Mouse (Mus musculus) forebrain, postnatal 0 days (tissue): ENCODE results near the gene Wtap. TPM values are rescaled to one million over a fixed set of nuclear protein-coding genes. Genes with fewer than 3 reads are reported as not detected.
"Not testable (repeated sequence)": the region's sequence is repeated elsewhere in the genome, so short reads cannot be mapped to it uniquely, and the experiment has no call there.

Experiments
- ATAC-seq: fragments of 200-750 bp; cut with Nextera tagmentation; 2 replicates; pipeline ENCODE4 v1.8.0; 2017; ENCODE audit warnings: mild to moderate bottlenecking, moderate library complexity
- DNase-seq: peaks from one replicate; pipeline ENCODE4 v3.0.0-alpha.2; 2015
- H3K27ac ChIP-seq: fragments of 300-500 bp; sonication (generic); 2 replicates; pipeline ENCODE4 v1.5.1; 2014; ENCODE audit warnings: low read depth, mild to moderate bottlenecking, antibody characterized with exemption, low read length, moderate library complexity, mixed read lengths
- H3K27me3 ChIP-seq: fragments of 300-500 bp; sonication (generic); 2 replicates; pipeline ENCODE4 v1.6.1; 2014; ENCODE audit warnings: mild to moderate bottlenecking, low read length, mixed read lengths; ENCODE audit not compliant: insufficient read depth
- H3K36me3 ChIP-seq: fragments of 300-500 bp; sonication (generic); 2 replicates; pipeline ENCODE4 v1.6.1; 2014; ENCODE audit warnings: mild to moderate bottlenecking, moderate library complexity; ENCODE audit not compliant: insufficient read depth
- H3K4me1 ChIP-seq: fragments of 300-500 bp; sonication (generic); 2 replicates; pipeline ENCODE4 v1.6.1; 2014; ENCODE audit warnings: antibody characterized with exemption; ENCODE audit not compliant: insufficient read depth
- H3K4me2 ChIP-seq: fragments of 300-500 bp; sonication (generic); 2 replicates; pipeline ENCODE4 v1.6.1; 2014; ENCODE audit warnings: low read depth, mild to moderate bottlenecking, moderate library complexity
- H3K4me3 ChIP-seq: fragments of 300-500 bp; sonication (generic); 2 replicates; pipeline ENCODE4 v1.5.1; 2014; ENCODE audit warnings: low read depth, low read length, mixed read lengths
- H3K9ac ChIP-seq: fragments of 300-500 bp; sonication (generic); 2 replicates; pipeline ENCODE4 v1.6.1; 2014; ENCODE audit warnings: mild to moderate bottlenecking
- H3K9me3 ChIP-seq: fragments of 300-500 bp; sonication (generic); 2 replicates; pipeline ENCODE4 v1.6.1; 2016; ENCODE audit warnings: low read length
- CTCF ChIP-seq: sonication (generic); IDR thresholded peaks from 2 replicates; pipeline ENCODE4 v1.5.1; 2016; ENCODE audit warnings: antibody characterized with exemption, control low read depth, low read depth
- WGBS: fragments of 180-500 bp; shearing (Covaris S2); extraction: QIAGEN DNeasy Blood & Tissue Kit; methylation state at CpG from one replicate; pipeline ENCODE4 v1.1.7; 2014; 5-methylcytosine and 5-hydroxymethylcytosine counted together
- polyA plus RNA-seq: library from polyadenylated mRNA; unstranded; fragments of >200 nt; fragmentation: Nextera tagmentation; extraction: Ambion mirVana; gene quantifications from 2 replicates; pipeline ENCODE4 v1.2.1, GENCODE M21; 2015
- total RNA-seq: library from RNA; depleted of rRNA; stranded (reverse); fragments of >200 nt; gene quantifications from 2 replicates; pipeline ENCODE4 v1.2.3, GENCODE M21; 2014; rRNA removed

Wtap gene
- total RNA-seq (111 and 116 TPM in 2 replicates), polyA plus RNA-seq (148 and 157 TPM in 2 replicates)

DNA sequence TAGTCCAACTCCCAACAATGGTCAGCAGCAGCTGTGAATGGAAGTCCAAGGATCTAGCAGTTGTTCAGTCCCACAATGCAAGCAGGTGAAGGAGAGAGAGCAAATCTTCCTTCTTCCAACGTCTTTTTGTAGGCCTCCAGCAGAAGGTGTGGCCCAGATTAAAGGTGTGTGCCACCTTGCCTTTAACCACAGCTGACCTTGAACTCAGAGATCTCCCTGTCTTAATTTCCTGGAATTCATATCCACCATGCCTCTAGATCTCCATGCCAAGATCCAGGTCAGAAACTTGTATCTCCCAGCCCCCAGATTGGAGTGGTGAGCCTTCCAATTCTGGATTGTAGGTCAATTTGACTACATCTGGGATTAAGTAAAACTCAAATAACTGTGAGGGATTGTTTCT lies at the start of gene Wtap:
Gene Wtap (minus strand): TSS at position 101 of the 400 bp plus-strand sequence.
- DNase-seq (no peak), ATAC-seq (no peak)
- TF ChIP-seq CTCF, result no peak
- Histone ChIP-seq H3K27me3 (no peaks in the 10 kb centered on the region), H3K36me3 (no peaks in the 10 kb centered on the region), H3K4me2 (peak within 1 kb of the TSS; percentile 84), H3K27ac (peak within 1 kb of the TSS; percentile 99), H3K9ac (peak within 1 kb of the TSS; percentile 99), H3K9me3 (no peaks in the 10 kb centered on the region), H3K4me3 (peak within 1 kb of the TSS; percentile 98), H3K4me1 (peaks cover 9% of the 10 kb centered on the region; the same call in 1 of the 2 replicates)
- WGBS, result 83% methylated on average over 1 of the region's 1 CpGs

DNA sequence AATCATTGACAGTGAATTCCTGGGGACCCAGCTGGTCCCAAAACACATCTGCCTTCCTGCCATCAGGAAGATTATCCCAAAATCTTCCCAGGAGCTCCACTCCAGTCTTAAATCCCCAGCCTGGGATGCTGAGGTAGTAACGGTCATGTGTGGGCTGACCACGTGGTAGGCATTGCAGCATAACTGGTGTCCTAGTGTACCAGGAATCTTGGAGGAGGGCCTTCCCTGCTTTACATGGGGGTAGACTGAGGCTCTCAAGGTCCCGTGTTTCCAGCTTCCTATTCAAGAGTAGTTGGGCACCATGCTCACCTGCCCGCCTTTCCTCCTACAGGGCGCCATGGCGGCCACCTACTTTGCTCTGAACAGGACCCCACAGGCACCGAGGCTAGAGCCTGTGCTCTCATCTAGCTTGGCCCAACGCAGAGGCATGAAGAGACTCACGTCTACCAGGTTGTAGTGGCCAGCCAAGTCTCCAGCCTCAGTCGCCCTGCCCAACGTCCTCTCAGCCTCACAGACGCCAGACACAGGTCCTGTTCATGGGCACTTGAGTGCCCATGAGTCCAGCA lies 42.7 kb upstream of the Wtap start:
- WGBS, result 78% methylated on average over 4 of the region's 12 CpGs
- H3K36me3 ChIP-seq, H3K4me2 ChIP-seq, H3K9me3 ChIP-seq, H3K4me1 ChIP-seq, DNase-seq, ATAC-seq, H3K4me3 ChIP-seq, H3K27ac ChIP-seq, H3K9ac ChIP-seq, H3K27me3 ChIP-seq: not testable (repeated sequence)

DNA sequence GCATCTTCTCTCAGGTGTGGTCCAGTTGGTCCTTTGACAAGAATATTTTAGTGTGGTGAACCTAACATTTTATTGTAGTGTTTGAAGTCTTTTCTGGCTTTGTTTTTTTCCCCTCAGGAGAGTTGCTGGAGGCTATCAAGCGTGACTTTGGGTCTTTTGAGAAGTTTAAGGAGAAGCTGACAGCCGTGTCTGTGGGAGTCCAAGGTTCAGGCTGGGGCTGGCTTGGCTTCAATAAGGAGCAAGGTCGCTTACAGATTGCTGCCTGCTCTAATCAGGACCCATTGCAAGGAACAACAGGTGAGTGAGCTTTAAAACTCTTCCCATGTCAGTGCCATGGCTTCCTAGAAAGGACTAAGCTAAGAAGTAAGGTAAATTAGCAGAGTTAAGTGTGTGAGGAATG lies 19.3 kb upstream of the Wtap start:
- Histone ChIP-seq H3K9ac (no peak overlapping the region), H3K4me1 (peaks cover 5% of the 10 kb centered on the region; the same call in 1 of the 2 replicates), H3K27me3 (no peaks in the 10 kb centered on the region), H3K4me2 (no peak overlapping the region), H3K4me3 (no peak overlapping the region), H3K27ac (no peak overlapping the region), H3K9me3 (no peaks in the 10 kb centered on the region), H3K36me3 (peaks cover 42% of the 10 kb centered on the region)
- no peak for DNase-seq
- WGBS, result 84% methylated on average over 3 of the region's 3 CpGs
- TF ChIP-seq CTCF, result no peak
- ATAC-seq, result no peak

DNA sequence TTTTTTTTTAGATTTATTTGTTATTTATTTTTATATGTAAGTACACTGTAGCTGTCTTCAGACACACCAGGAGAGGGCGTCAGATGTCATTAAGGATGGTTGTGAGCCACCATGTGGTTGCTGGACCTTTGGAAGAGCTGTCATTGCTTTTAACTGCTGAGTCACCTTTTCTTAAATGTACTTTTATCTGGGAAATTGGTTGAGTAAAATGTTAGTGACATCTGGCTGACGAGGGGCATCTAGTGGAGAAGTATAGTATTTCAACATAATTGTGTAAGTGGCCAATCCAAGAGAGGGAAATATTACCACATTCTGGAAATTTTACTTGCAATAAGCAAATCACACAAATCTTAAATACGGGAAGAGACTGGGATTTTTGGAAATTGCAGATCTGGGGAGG lies 15.9 kb upstream of the Wtap start:
- Histone ChIP-seq H3K9me3 (no peaks in the 10 kb centered on the region), H3K4me1 (peaks cover 5% of the 10 kb centered on the region; the same call in 1 of the 2 replicates), H3K36me3 (peaks cover 29% of the 10 kb centered on the region), H3K4me3 (no peak overlapping the region), H3K27ac (no peak overlapping the region), H3K9ac (no peak overlapping the region), H3K27me3 (no peaks in the 10 kb centered on the region), H3K4me2 (no peak overlapping the region)
- ATAC-seq (no peak), DNase-seq (peak; percentile 73)
- peak; percentile 68 for TF ChIP-seq CTCF
- WGBS, result 24% methylated on average over 3 of the region's 3 CpGs

DNA sequence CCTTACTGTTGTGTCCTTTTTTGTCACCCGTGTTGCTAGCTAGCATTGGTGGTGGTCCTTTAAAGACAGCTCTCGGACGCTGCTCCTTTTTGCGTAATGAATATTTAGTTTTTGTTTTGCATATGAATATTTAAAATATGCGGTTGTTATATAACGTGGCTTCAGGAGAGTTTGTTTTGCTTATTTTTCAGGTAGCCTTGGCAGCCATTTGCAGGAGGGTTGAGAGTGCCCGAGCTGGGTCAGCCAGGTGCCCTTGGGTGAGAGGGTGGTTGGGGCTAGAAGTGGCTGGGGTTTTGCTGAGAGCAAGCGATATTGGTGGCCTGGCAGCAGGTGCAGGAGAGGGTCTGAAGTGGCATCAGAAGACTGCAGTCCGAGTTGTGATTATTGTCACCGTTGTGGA lies 14.6 kb upstream of the Wtap start:
- no peak for ATAC-seq

DNA sequence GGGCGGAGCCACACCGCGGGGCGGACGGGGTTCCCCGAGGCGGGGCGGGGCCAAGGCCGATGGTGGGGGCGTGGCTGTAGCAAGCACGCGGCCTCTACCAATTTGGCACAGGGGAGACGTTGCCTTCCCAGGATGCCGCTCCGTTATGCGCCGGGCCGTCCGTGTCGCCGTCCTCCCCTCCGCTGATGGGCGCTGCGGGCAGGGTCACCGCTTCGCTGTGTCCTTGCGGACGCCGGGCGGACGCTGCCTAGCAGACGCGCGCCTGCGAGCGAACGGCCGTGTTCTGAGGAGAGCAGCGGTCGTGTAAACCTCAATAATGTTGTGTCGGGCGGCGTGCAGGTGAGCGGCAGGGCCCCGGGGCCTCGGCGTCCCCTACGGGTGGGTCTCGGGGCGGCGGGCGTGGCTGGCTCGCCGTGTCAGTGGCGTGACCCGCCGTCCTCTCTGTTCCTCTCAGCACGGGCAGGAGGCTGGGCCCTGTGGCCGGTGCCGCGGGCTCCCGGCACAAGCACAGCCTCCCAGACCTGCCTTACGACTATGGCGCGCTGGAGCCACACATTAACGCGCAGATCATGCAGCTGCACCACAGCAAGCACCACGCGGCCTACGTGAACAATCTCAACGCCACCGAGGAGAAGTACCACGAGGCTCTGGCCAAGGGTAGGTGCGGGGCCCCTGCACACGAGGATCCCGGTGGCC lies 13.9 kb upstream of the Wtap start:
- peak; percentile 93 for DNase-seq
- TF ChIP-seq CTCF, result peak; percentile 30; the same call in 1 of the 2 replicates
- H3K9ac ChIP-seq, result peak overlapping the region; percentile 80
- WGBS, result under 1% methylated on average over 75 of the region's 76 CpGs
- no peaks in the 10 kb centered on the region for H3K9me3 ChIP-seq
- peak overlapping the region; percentile 55 for H3K4me3 ChIP-seq
- H3K27me3 ChIP-seq, result no peaks in the 10 kb centered on the region
- H3K27ac ChIP-seq, result peak overlapping the region; percentile 84
- ATAC-seq, result peak; percentile 97
- H3K4me1 ChIP-seq, result peaks cover 5% of the 10 kb centered on the region; the same call in 1 of the 2 replicates
- H3K36me3 ChIP-seq, result peaks cover 14% of the 10 kb centered on the region
- H3K4me2 ChIP-seq, result peak overlapping the region; percentile 91

More for the DNA sequence above, 14.6 kb upstream of the Wtap start:
- peak overlapping the region; percentile 91 for H3K4me2 ChIP-seq
- H3K4me3 ChIP-seq, result peak overlapping the region; percentile 55
- H3K4me1 ChIP-seq, result peaks cover 5% of the 10 kb centered on the region; the same call in 1 of the 2 replicates
- H3K27ac ChIP-seq, result peak overlapping the region; percentile 84
- no peaks in the 10 kb centered on the region for H3K9me3 ChIP-seq
- WGBS, result 1% methylated on average over 10 of the region's 10 CpGs
- DNase-seq, result no peak
- H3K36me3 ChIP-seq, result peaks cover 20% of the 10 kb centered on the region
- no peaks in the 10 kb centered on the region for H3K27me3 ChIP-seq
- peak overlapping the region; percentile 80 for H3K9ac ChIP-seq
- TF ChIP-seq CTCF, result no peak

DNA sequence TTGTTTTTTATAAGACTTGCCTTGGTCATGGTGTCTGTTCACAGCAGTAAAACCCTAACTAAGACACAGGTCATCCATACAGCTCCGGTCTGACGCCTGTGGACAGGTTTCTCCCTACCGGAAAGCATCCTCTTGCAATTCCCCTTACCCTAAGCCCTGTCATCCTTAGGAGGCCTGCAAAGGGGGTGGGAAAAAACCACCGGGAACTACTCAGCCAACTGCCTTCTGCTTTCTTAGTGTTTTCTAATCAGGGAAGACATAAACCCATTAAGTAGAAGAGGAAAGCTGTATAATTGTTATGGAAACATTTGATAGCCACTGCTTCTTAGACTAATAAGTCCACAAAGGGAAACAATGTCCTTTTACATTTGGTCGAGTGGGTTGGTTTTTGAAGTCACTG lies 13.0 kb upstream of the Wtap start:
- peak overlapping the region; percentile 91 for H3K4me2 ChIP-seq
- no peaks in the 10 kb centered on the region for H3K27me3 ChIP-seq
- peak overlapping the region; percentile 55 for H3K4me3 ChIP-seq
- H3K36me3 ChIP-seq, result peaks cover 5% of the 10 kb centered on the region
- H3K4me1 ChIP-seq, result peaks cover 5% of the 10 kb centered on the region; the same call in 1 of the 2 replicates
- ATAC-seq (no peak), DNase-seq (no peak)
- H3K9ac ChIP-seq, result no peak overlapping the region
- no peaks in the 10 kb centered on the region for H3K9me3 ChIP-seq
- WGBS, result 48% methylated on average over 5 of the region's 5 CpGs
- TF ChIP-seq CTCF, result no peak
- no peak overlapping the region for H3K27ac ChIP-seq

DNA sequence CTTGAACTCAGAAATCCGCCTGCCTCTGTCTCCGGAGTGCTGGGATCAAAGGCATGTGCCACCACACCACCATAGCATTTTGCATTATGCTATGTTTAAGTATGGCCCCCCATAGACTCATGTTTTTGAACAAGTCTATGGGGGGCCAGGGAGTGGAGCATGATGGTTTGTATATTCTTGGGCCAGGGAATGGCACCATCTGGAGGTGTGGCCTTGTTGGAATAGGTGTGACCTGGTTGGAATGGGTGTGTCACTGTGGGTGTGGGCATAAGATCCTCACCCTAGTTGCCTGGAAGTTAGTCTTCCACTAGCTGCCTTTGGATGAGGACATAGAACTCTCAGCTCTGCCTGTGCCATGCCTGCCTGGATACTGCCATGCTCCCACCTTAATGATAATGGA lies 12.6 kb upstream of the Wtap start, which contains the start of gene Sod2:
Gene Sod2 (plus strand): TSS at position 301 of the 400 bp plus-strand sequence.
- H3K9ac ChIP-seq, result peak within 1 kb of the TSS; percentile 80
- not testable (repeated sequence) for H3K36me3 ChIP-seq, DNase-seq, H3K9me3 ChIP-seq, H3K4me1 ChIP-seq, H3K27me3 ChIP-seq, ATAC-seq
- WGBS, result 93% methylated on average over 2 of the region's 2 CpGs
- H3K4me3 ChIP-seq, result peak within 1 kb of the TSS; percentile 55
- peak within 1 kb of the TSS; percentile 91 for H3K4me2 ChIP-seq
- peak within 1 kb of the TSS; percentile 84 for H3K27ac ChIP-seq

DNA sequence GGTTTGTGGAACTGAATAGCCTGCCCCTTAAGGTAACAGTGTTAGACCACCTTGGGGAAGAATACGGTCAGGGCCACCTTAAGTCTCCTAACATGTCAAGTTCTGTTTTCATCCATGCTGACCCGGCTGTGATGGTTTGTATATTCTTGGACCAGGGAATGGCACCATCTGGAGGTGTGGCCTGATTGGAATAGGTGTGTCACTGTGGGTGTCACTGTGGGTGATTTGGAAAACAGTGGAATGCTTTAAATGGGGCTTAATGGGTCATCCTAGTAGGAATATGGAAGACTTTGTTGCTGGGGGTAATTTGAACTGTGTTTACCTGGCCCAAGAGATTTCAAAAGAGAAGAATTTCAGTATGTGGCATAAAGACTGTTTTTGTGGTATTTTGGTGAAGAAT lies 10.5 kb upstream of the Wtap start:
- not testable (repeated sequence) for H3K9ac ChIP-seq, H3K4me2 ChIP-seq, H3K36me3 ChIP-seq, H3K27me3 ChIP-seq, H3K9me3 ChIP-seq, H3K4me3 ChIP-seq, DNase-seq, ATAC-seq, H3K27ac ChIP-seq, H3K4me1 ChIP-seq
- WGBS, result 76% methylated on average over 2 of the region's 2 CpGs

DNA sequence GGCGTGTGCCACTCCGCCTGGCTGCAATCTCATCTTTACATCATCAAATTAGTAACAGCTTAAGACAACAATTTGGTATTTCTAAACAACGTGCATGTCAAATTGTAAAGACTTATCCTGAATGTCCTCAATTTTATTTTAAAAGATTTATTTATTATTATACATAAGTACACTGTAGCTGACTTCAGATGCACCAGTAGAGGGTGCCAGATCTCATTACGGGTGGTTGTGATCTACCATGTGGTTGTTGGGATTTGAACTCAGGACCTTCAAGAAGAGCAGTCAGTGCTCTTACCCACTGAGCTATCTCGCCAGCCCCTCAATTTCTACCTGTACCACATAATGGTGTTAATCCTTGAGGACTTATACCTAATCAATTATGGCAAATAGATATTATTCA lies 8.3 kb upstream of the Wtap start:
- not testable (repeated sequence) for H3K4me2 ChIP-seq, H3K4me1 ChIP-seq, H3K9ac ChIP-seq, H3K27me3 ChIP-seq, H3K27ac ChIP-seq, ATAC-seq, DNase-seq, H3K9me3 ChIP-seq, H3K4me3 ChIP-seq, H3K36me3 ChIP-seq
- WGBS, result 92% methylated on average over 5 of the region's 5 CpGs
